Mouse (Mus musculus) kidney, embryonic 14.5 days (tissue): ENCODE measurements at regions not wholly inside any gene's neighbourhood (a gene's known extent, or its start where the extent isn't known, plus 50 kb on each side); places are given as distances from the start of the nearest gene placed in this dataset.

Experiments
- ATAC-seq: fragments of 200-750 bp; cut with Nextera tagmentation; 2 replicates; pipeline ENCODE4 v1.8.0; 2017; ENCODE audit warnings: moderate number of reproducible peaks, mild to moderate bottlenecking, moderate TSS enrichment, moderate library complexity; ENCODE audit not compliant: low FRiP score, low TSS enrichment
- H3K27ac ChIP-seq: fragments of 300-500 bp; sonication (generic); 2 replicates; pipeline ENCODE4 v1.5.1; 2014; ENCODE audit warnings: low read depth, mild to moderate bottlenecking, low read length, moderate library complexity, mixed read lengths
- H3K27me3 ChIP-seq: fragments of 300-500 bp; sonication (generic); 2 replicates; pipeline ENCODE4 v1.6.1; 2014; ENCODE audit warnings: mild to moderate bottlenecking, low read length; ENCODE audit not compliant: control insufficient read depth, insufficient read depth
- H3K36me3 ChIP-seq: fragments of 300-500 bp; sonication (generic); 2 replicates; pipeline ENCODE4 v1.6.1; 2014; ENCODE audit warnings: low read length, mixed read lengths; ENCODE audit not compliant: control insufficient read depth, insufficient read depth
- H3K4me1 ChIP-seq: fragments of 300-500 bp; sonication (generic); 2 replicates; pipeline ENCODE4 v1.6.1; 2014; ENCODE audit warnings: low read length, mixed read lengths; ENCODE audit not compliant: control insufficient read depth, insufficient read depth
- H3K4me2 ChIP-seq: fragments of 300-500 bp; sonication (generic); replicated peaks from 2 replicates; pipeline ENCODE4 v1.6.1; 2014; ENCODE audit warnings: low read depth, mild to moderate bottlenecking, low read length
- H3K4me3 ChIP-seq: fragments of 300-500 bp; sonication (generic); 2 replicates; pipeline ENCODE4 v1.5.1; 2014; ENCODE audit warnings: mild to moderate bottlenecking, low read length
- H3K9ac ChIP-seq: fragments of 300-500 bp; sonication (generic); 2 replicates; pipeline ENCODE4 v1.6.1; 2014; ENCODE audit warnings: low read depth, mild to moderate bottlenecking, low read length, moderate library complexity
- H3K9me3 ChIP-seq: fragments of 300-500 bp; sonication (generic); 2 replicates; pipeline ENCODE4 v1.6.1; 2016; ENCODE audit warnings: low read length; ENCODE audit not compliant: control insufficient read depth
- WGBS: fragments of 180-500 bp; shearing (Covaris S2); extraction: QIAGEN DNeasy Blood & Tissue Kit; methylation state at CpG from one replicate; pipeline ENCODE4 v1.1.7; 2014; 5-methylcytosine and 5-hydroxymethylcytosine counted together

DNA sequence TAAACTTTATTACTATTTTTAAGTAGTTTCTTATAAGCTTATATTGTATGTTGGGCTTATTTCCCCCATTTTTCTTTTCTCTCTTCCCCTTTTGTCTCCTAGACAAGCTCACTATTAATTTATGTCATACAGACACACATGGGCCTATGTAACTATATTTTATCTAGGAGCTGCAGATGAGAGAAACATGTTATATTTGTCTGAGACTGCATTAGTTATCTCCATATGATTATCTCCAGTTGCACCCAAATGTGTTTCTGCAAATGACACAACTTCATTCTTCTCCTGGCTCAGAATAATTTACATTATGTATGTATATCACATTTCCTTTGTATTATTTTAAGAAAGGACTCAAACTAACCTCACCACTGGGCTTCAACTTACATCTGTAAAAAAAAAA is 501.3 kb downstream of the Olfm4 start:
- Histone ChIP-seq H3K4me2 (no peak overlapping the region), H3K27ac (no peak overlapping the region), H3K27me3 (no peaks in the 10 kb centered on the region), H3K4me1 (no peaks in the 10 kb centered on the region), H3K4me3 (no peak overlapping the region), H3K9me3 (no peaks in the 10 kb centered on the region), H3K9ac (no peak overlapping the region), H3K36me3 (no peaks in the 10 kb centered on the region)
- no peak for ATAC-seq

DNA sequence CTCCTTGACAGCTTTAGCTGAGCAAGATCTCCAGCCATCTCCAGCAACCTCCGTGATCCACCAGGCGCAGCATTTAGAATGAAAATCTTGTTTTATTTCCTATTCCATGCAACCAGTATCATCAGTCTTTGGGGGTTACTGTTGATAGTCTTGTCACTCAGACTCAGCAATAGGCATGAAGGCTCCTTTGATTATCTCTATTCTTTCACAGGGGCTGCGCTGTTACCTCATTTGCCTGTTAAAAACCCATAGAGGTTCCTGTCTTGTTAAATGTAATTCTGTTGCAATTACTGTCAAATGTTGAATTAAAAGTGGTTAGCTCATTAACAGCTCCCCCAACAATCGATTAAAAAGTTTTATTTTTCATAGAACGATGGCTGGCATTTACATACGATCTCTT is 502.7 kb downstream of the Olfm4 start:
- Histone ChIP-seq H3K4me2 (no peak overlapping the region), H3K4me3 (no peak overlapping the region), H3K27ac (no peak overlapping the region), H3K27me3 (no peaks in the 10 kb centered on the region), H3K36me3 (no peaks in the 10 kb centered on the region), H3K9me3 (no peaks in the 10 kb centered on the region), H3K4me1 (no peaks in the 10 kb centered on the region), H3K9ac (no peak overlapping the region)
- ATAC-seq: no peak
- WGBS: 82% methylated on average over 6 of the region's 6 CpGs

DNA sequence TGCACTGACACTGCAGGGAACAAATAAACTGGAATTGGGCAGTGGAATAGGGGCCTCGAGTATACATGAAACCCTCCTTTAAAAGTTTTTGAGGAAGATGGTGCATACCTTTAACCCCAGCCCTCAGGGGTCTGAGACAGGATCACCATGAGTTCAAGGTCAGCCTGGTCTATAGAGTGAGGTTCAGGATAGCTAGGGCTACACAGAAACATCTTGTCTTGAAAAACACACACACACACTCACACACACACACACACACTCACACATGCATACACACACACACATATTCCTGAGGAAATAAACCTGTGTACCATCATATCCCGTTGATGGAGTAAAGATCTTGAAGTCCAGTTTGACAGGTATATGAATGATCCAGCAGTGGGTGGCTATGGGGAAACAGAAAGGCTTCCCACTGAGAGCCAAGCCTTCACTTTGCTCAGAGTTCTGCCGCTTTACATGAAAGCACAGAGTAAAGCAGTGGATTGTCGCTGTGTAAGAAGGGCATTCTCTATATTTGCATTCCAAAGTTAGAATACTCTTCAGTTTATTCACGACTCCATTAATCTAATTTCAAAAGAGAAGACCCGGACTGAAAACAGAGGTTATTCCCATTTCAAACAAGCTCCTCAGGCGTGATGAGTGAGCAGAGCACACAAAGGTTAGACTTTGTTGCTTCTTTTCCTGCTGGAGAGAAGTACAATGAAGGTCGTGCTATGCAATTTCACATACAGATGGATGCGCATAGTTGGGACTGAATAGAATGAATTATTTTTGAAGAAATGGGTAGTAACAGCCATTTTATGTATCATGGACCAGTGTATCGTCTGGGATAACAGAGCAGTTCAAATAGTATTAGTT is 508.4 kb downstream of the Olfm4 start:
- H3K27me3 ChIP-seq: no peaks in the 10 kb centered on the region
- WGBS: 78% methylated on average over 10 of the region's 10 CpGs
- H3K4me1 ChIP-seq: no peaks in the 10 kb centered on the region
- no peak for ATAC-seq
- H3K4me2 ChIP-seq: no peak overlapping the region
- no peak overlapping the region for H3K27ac ChIP-seq
- no peaks in the 10 kb centered on the region for H3K36me3 ChIP-seq
- H3K9ac ChIP-seq: no peak overlapping the region
- no peak overlapping the region for H3K4me3 ChIP-seq
- H3K9me3 ChIP-seq: no peaks in the 10 kb centered on the region

DNA sequence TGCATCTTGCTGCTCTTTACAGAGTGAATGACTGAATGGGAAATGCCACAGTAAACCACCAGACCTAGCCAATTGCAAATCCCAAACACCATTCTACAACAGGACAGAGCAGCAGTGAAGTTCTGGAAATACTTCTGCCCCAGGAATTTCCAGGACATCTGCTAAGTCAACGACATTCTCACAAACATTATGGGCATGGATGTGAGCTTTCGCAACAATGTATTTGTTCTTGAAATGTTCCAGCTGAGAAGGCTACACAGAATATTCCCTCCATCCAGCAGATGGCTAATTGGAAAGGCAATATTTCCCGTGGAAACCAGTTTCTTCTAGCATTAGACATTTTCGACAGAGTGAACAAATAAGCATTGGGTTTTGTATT is 509.0 kb downstream of the Olfm4 start:
- Histone ChIP-seq H3K4me3 (no peak overlapping the region), H3K9me3 (no peaks in the 10 kb centered on the region), H3K9ac (no peak overlapping the region), H3K27ac (no peak overlapping the region), H3K4me1 (no peaks in the 10 kb centered on the region), H3K4me2 (no peak overlapping the region), H3K36me3 (no peaks in the 10 kb centered on the region), H3K27me3 (no peaks in the 10 kb centered on the region)
- WGBS: 53% methylated on average over 4 of the region's 4 CpGs
- no peak for ATAC-seq

DNA sequence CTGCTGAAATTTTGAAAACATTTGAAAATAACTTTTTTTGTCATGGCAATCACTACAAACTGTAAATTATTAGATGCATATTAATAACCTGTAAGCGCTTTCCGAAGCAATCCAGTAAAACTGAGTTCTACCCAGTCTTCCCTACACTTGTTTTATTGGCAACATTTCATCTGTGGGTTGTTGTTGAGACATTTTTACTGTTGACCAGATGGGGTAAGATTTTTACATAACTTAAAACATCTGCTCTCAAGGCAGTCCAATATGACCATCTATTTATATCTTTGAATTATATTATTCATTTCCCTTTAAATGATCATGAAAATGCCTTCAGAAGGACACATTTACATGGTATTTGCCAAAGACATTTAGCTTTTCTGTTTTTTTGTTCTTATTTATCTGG is 520.5 kb downstream of the Olfm4 start:
- Histone ChIP-seq H3K27me3 (no peaks in the 10 kb centered on the region), H3K36me3 (no peaks in the 10 kb centered on the region), H3K4me3 (no peak overlapping the region), H3K4me1 (no peaks in the 10 kb centered on the region), H3K27ac (no peak overlapping the region), H3K4me2 (no peak overlapping the region), H3K9me3 (no peaks in the 10 kb centered on the region), H3K9ac (no peak overlapping the region)
- ATAC-seq: no peak
- 92% methylated on average over 2 of the region's 2 CpGs for WGBS

DNA sequence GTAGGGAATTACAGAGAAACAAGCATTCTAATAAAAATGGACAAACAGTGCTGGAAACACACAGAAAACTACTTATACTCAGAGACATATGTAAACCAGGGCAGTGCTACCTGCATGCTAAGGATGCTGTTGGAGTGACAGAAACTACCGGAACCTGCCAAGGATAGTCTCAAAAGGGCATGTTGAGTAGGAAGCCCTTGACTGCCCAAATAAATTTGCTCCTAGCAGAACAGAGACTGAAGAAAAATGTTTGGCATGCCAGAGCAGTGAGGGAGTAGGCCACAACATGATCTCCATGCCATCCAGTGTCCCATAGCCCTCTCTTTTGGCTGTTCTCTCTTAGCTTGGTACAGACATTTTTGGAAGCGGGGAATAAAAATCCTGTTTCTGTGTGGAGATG is 532.7 kb downstream of the Olfm4 start:
- Histone ChIP-seq H3K9ac (no peak overlapping the region), H3K4me3 (no peak overlapping the region), H3K27me3 (no peaks in the 10 kb centered on the region), H3K36me3 (no peaks in the 10 kb centered on the region), H3K9me3 (no peaks in the 10 kb centered on the region), H3K4me1 (no peaks in the 10 kb centered on the region), H3K27ac (no peak overlapping the region), H3K4me2 (no peak overlapping the region)
- WGBS: 94% methylated on average over 2 of the region's 2 CpGs
- ATAC-seq: no peak

DNA sequence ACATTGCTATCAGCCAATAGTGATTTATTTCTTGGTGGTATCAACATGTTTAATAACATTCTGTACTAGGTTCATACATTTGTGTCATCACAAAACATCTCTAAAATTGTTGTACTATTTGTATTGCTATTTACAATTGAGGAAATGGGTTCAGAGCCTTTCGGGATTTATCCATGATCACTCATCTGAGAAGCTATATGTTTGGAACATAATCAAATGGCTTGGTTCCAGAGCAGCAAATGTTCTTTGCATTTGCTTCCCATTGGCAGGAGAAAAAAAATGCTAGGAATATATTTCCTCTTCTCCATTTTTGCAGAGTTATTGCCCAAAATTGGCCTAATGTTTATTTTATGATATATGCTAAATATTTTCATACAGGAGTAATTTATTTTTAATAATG is 537.3 kb downstream of the Olfm4 start:
- no peaks in the 10 kb centered on the region for H3K4me1 ChIP-seq
- WGBS: 79% methylated on average over 1 of the region's 1 CpGs
- ATAC-seq: no peak
- H3K9me3 ChIP-seq: no peaks in the 10 kb centered on the region
- H3K4me3 ChIP-seq: no peak overlapping the region
- H3K9ac ChIP-seq: no peak overlapping the region
- no peak overlapping the region for H3K4me2 ChIP-seq
- H3K36me3 ChIP-seq: no peaks in the 10 kb centered on the region
- no peak overlapping the region for H3K27ac ChIP-seq
- no peaks in the 10 kb centered on the region for H3K27me3 ChIP-seq

DNA sequence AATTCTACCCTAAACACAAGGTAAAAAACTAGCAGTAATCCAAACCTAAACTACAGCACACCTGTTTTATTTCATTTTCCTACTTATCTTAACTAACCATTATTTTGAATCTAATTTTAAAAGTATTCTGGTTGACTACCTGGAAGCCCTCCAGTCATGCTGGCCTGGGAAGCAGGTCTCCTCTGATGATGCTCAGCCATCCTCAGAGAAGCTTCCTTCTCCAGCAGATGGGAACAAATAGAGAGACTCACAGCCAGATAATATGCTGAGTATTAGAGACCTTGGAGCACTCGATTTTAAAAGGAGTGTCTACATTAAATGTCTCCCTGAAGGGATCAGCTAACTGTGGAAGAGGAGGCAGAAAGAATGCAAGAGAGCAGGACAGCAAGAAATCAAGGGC is 537.8 kb downstream of the Olfm4 start:
- 79% methylated on average over 1 of the region's 1 CpGs for WGBS
- Histone ChIP-seq H3K4me3 (no peak overlapping the region), H3K27me3 (no peaks in the 10 kb centered on the region), H3K36me3 (no peaks in the 10 kb centered on the region), H3K9me3 (no peaks in the 10 kb centered on the region), H3K27ac (no peak overlapping the region), H3K4me2 (no peak overlapping the region), H3K9ac (no peak overlapping the region), H3K4me1 (no peaks in the 10 kb centered on the region)
- ATAC-seq: no peak

DNA sequence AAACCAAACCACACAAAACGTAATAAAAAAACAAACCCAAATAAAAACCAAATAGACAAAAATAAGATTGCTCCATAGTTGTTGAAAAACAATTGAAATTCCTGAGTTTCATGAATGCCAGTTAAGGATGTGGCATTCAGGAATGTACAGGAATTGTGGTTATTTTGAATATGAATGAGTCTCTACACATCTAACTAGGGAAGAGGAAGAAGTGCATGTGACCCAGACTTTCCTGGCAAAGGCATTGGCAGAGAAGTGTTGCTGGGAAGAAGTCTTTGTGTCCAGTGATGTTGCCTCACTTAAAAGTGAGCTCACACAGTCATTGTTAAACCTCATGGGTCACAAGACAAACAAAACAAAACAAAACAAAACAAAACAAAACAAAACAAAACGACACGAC is 538.7 kb downstream of the Olfm4 start:
- Histone ChIP-seq H3K4me3 (no peak overlapping the region), H3K36me3 (no peaks in the 10 kb centered on the region), H3K27me3 (no peaks in the 10 kb centered on the region), H3K4me2 (no peak overlapping the region), H3K9ac (no peak overlapping the region), H3K27ac (no peak overlapping the region), H3K4me1 (no peaks in the 10 kb centered on the region), H3K9me3 (no peaks in the 10 kb centered on the region)
- WGBS: 89% methylated on average over 3 of the region's 3 CpGs
- no peak for ATAC-seq
